Mouse (Mus musculus) heart, postnatal 0 days (tissue): Measurements from ENCODE around the gene Tcf12.

Experiments used
- CTCF ChIP-seq: IDR thresholded peaks from 2 replicates; pipeline ENCODE4 v1.5.1; 2016; ENCODE audit warnings: antibody characterized with exemption, control low read depth, low read depth
- EP300 ChIP-seq: IDR thresholded peaks from 2 replicates; pipeline ENCODE4 v1.6.1; 2016; ENCODE audit warnings: antibody characterized with exemption, low read depth

DNA sequence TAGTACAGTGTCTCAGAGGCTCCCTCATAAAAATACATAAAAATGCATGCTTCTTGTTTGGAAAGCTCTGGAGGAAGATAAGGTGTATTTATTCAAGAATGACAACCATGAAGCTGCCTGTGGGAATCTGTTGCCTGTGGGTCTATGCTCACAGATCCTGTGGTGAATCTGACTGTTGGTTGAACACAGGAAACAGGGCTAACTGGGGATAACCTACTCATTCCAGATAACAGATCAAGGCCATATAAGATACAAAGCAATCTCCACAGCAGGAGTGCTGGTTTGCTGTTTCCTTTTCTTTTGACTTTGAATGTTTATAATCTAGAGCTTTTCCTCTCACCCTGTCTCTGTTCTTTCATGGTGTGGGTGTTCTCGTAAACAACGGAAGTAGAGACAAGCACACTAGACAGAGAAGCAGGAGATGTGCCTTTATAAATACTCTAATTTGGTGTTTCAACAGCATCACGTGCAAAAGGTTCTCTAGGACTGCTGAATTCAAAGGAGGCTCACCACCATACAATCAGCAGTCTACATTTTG, 237.6 kb downstream of the Tcf12 start:
- no peak for TF ChIP-seq CTCF
- TF ChIP-seq EP300, result no peak
